Mouse (Mus musculus) lung, postnatal 0 days (tissue): ENCODE data around the gene Gstm2. TPM values are rescaled to one million over a fixed set of nuclear protein-coding genes. Genes with fewer than 3 reads are reported as not detected.
"Not testable (repeated sequence)": the region's sequence is repeated elsewhere in the genome, so short reads cannot be mapped to it uniquely, and the experiment has no call there.

Source experiments
- ATAC-seq: fragments of 200-750 bp; cut with Nextera tagmentation; 2 replicates; pipeline ENCODE4 v1.8.0; 2017; ENCODE audit warnings: moderate library complexity
- DNase-seq: peaks from one replicate; pipeline ENCODE4 v3.0.0-alpha.2; 2016; ENCODE audit warnings: low spot score
- H3K27ac ChIP-seq: fragments of 300-500 bp; sonication (generic); 2 replicates; pipeline ENCODE4 v1.5.1; 2014; ENCODE audit warnings: antibody characterized with exemption, mild to moderate bottlenecking, low read length, mixed read lengths
- H3K27me3 ChIP-seq: fragments of 300-500 bp; sonication (generic); replicated peaks from 2 replicates; pipeline ENCODE4 v1.6.1; 2014; ENCODE audit warnings: low read length, mixed read lengths; ENCODE audit not compliant: insufficient read depth
- H3K36me3 ChIP-seq: fragments of 300-500 bp; sonication (generic); 2 replicates; pipeline ENCODE4 v1.6.1; 2014; ENCODE audit warnings: low read length, mixed read lengths; ENCODE audit not compliant: insufficient read depth
- H3K4me1 ChIP-seq: fragments of 300-500 bp; sonication (generic); 2 replicates; pipeline ENCODE4 v1.6.1; 2014; ENCODE audit warnings: antibody characterized with exemption, low read depth, low read length, mixed read lengths; ENCODE audit not compliant: insufficient read depth
- H3K4me2 ChIP-seq: fragments of 300-500 bp; sonication (generic); replicated peaks from 2 replicates; pipeline ENCODE4 v1.6.1; 2014; ENCODE audit warnings: low read depth, mild to moderate bottlenecking, low read length, moderate library complexity, mixed read lengths
- H3K4me3 ChIP-seq: fragments of 300-500 bp; sonication (generic); 2 replicates; pipeline ENCODE4 v1.5.1; 2014; ENCODE audit warnings: low read depth, low read length
- H3K9ac ChIP-seq: fragments of 300-500 bp; sonication (generic); replicated peaks from 2 replicates; pipeline ENCODE4 v1.6.1; 2014; ENCODE audit warnings: low read depth, mild to moderate bottlenecking
- H3K9me3 ChIP-seq: fragments of 300-500 bp; sonication (generic); 2 replicates; pipeline ENCODE4 v1.6.1; 2016; ENCODE audit warnings: low read length, mixed read lengths
- CTCF ChIP-seq: IDR thresholded peaks from 2 replicates; pipeline ENCODE4 v1.5.1; 2016; ENCODE audit warnings: antibody characterized with exemption, mild to moderate bottlenecking
- EP300 ChIP-seq: IDR thresholded peaks from 2 replicates; pipeline ENCODE4 v1.6.1; 2016; ENCODE audit warnings: antibody characterized with exemption, mild to moderate bottlenecking, control low read depth
- WGBS: fragments of 180-500 bp; shearing (Covaris S2); extraction: QIAGEN DNeasy Blood & Tissue Kit; methylation state at CpG from one replicate; pipeline ENCODE4 v1.1.7; 2014; 5-methylcytosine and 5-hydroxymethylcytosine counted together
- polyA plus RNA-seq: library from polyadenylated mRNA; unstranded; fragments of >200 nt; fragmentation: Nextera tagmentation; extraction: Ambion mirVana; gene quantifications from 2 replicates; pipeline ENCODE4 v1.2.1, GENCODE M21; 2015

Gene Gstm2
- polyA plus RNA-seq, 1 experiment from 2014 or later: 132 TPM

DNA sequence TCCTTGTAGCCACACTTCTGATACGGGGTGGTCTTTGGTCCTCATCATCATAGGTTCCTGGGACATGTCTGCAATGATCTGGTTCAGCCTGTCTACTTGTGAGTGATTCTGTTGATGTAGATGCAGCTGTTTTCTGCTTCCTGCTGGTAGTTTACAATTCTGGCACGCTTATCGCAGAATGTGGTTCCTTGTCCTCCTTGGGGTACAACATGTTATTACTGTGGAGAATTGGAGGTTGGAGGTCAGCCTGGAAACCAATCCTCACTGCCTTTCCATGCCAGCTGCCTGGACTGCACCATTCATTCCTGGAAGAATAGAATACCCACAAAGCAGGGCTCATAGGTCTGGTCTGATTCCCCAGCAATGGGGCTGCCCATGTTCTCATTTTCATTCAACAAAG is 13.2 kb upstream of the Gstm2 start:
- TF ChIP-seq EP300: no peak
- no peak for TF ChIP-seq CTCF
- ATAC-seq (no peak), DNase-seq (no peak)
- Histone ChIP-seq H3K4me2 (no peak overlapping the region), H3K9me3 (no peaks in the 10 kb centered on the region), H3K4me1 (no peaks in the 10 kb centered on the region), H3K36me3 (no peaks in the 10 kb centered on the region), H3K4me3 (no peak overlapping the region), H3K9ac (no peak overlapping the region), H3K27me3 (no peaks in the 10 kb centered on the region), H3K27ac (no peak overlapping the region)
- WGBS: 52% methylated on average over 3 of the region's 3 CpGs

DNA sequence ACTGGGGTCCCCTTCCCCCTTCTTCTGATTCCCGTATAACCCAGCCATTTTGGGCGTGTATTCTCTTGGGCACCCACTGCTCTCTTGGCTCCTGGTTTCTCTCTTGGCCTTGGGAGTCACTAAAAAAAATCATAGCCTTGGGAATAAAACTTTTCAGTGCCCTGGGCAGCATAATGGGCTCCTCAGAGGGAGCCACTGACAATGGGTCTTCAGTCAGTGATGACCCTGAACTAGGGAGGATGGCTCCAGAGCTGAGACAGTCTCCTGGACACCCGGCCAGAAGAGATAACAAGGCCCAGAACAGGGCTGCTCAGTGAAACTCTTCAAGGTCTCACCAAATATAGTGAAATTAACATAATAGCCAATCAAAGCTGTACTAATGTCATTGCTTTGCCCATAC is 12.3 kb upstream of the Gstm2 start:
- WGBS: 88% methylated on average over 3 of the region's 3 CpGs
- TF ChIP-seq EP300 (no peak), CTCF (no peak)
- H3K4me2 ChIP-seq: no peak overlapping the region
- H3K27me3 ChIP-seq: no peaks in the 10 kb centered on the region
- no peak overlapping the region for H3K4me3 ChIP-seq
- DNase-seq: no peak
- no peaks in the 10 kb centered on the region for H3K4me1 ChIP-seq
- no peak overlapping the region for H3K9ac ChIP-seq
- ATAC-seq: no peak
- no peaks in the 10 kb centered on the region for H3K36me3 ChIP-seq
- H3K27ac ChIP-seq: no peak overlapping the region
- no peaks in the 10 kb centered on the region for H3K9me3 ChIP-seq

DNA sequence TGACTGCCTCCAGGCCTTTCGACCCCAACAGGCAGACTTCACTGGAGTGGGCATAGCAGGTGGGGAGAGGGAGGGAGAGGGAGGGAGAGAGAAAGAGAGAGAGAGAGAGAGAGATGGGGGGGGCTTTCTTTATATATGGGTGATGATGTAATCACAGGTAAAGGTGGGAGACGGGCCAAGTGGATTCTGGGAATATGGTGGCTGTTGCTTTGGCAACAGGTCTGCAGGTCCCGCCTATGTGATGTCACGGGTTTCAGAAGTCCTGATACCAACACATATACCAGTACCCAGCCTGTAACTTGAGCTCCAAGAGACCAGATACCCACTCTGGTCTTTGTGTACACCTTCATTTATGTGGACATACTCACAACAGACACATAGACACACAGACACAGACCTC is 10.3 kb upstream of the Gstm2 start:
- no peak for DNase-seq
- no peak overlapping the region for H3K4me3 ChIP-seq
- H3K27ac ChIP-seq: no peak overlapping the region
- no peak overlapping the region for H3K4me2 ChIP-seq
- H3K27me3 ChIP-seq: no peaks in the 10 kb centered on the region
- 92% methylated on average over 4 of the region's 4 CpGs for WGBS
- no peaks in the 10 kb centered on the region for H3K4me1 ChIP-seq
- H3K9ac ChIP-seq: no peak overlapping the region
- H3K36me3 ChIP-seq: no peaks in the 10 kb centered on the region
- no peak for ATAC-seq
- TF ChIP-seq EP300 (no peak), CTCF (no peak)
- no peaks in the 10 kb centered on the region for H3K9me3 ChIP-seq

DNA sequence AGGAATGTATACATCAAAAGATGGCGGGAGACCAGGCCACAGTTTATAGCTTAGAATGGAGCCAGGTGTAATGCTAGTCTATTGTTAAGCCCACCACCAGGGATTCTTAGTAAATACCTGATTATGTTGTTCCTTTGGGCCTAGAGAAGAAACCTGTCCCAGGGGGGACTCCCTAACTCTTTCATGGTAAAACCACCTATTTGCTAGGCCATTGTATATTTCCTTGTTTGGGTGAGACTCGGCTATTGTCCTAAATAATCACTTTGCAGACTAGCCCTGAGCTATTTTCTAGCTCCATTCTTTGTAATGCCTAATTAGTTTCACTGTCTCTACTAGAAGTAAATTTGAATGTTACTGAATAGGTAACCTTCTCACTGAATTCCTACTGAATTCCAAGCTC is 9.7 kb upstream of the Gstm2 start:
- WGBS: 73% methylated on average over 2 of the region's 2 CpGs
- H3K4me2 ChIP-seq, H3K36me3 ChIP-seq: not testable (repeated sequence)

DNA sequence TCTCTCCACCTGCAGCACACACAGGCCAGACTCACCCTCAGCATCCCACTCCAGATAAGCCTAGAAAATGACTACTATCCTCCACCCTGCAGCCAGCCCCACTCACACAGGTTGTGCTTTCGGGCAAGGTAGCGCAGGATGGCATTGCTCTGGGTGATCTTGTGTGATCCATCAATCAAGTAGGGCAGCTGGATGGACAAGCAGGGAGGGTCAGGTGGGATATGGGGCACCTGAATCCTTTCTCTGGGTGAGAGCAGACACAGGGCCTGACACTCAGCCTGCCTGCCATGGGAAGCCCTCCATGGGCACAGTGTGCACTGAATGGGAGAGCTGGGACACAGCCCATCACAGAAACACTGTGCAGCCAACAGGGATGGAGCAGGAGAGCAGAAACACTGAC is 1.1 kb downstream of the Gstm2 start:
- not testable (repeated sequence) for H3K27me3 ChIP-seq, H3K4me3 ChIP-seq, ATAC-seq, H3K36me3 ChIP-seq, H3K9ac ChIP-seq, H3K9me3 ChIP-seq, H3K4me1 ChIP-seq, DNase-seq
- WGBS: 95% methylated on average over 2 of the region's 2 CpGs
- Histone ChIP-seq H3K27ac (peak overlapping the region; percentile 80), H3K4me2 (0 out of 2 replicates have a peak overlapping the region, but pooled peaks have one; percentile 30)

More for the DNA sequence above, 9.7 kb upstream of the Gstm2 start:
- ATAC-seq, H3K9ac ChIP-seq, H3K9me3 ChIP-seq, H3K4me1 ChIP-seq, H3K27ac ChIP-seq, H3K4me3 ChIP-seq, DNase-seq, H3K27me3 ChIP-seq: not testable (repeated sequence)

DNA sequence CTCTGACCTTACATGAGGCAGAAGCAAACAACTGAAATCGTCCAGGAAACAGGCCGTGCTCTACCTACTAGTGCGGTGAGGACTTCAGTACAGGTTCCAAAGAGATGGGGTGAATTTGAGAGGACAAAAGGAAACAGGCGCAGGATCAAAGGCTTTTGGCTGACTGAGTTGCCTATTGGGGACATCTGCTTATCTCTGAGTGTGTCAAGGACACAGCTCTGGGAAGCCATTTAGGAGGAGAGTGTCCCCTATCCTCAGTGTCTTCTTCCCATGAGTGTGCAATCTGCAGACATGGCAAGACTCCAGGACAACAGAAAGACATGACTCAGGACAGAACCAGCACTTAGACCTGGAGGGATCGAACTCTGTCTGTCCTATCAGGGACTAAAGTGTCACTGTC is 1.8 kb downstream of the Gstm2 start:
- H3K36me3 ChIP-seq: no peaks in the 10 kb centered on the region
- DNase-seq (no peak), ATAC-seq (no peak)
- no peak for TF ChIP-seq EP300
- no peak for TF ChIP-seq CTCF
- no peak overlapping the region for H3K9ac ChIP-seq
- H3K9me3 ChIP-seq: no peaks in the 10 kb centered on the region
- no peak overlapping the region for H3K4me3 ChIP-seq
- no peaks in the 10 kb centered on the region for H3K27me3 ChIP-seq
- H3K4me2 ChIP-seq: no peak overlapping the region
- WGBS: 62% methylated on average over 5 of the region's 5 CpGs
- H3K4me1 ChIP-seq: no peaks in the 10 kb centered on the region
- no peak overlapping the region for H3K27ac ChIP-seq

DNA sequence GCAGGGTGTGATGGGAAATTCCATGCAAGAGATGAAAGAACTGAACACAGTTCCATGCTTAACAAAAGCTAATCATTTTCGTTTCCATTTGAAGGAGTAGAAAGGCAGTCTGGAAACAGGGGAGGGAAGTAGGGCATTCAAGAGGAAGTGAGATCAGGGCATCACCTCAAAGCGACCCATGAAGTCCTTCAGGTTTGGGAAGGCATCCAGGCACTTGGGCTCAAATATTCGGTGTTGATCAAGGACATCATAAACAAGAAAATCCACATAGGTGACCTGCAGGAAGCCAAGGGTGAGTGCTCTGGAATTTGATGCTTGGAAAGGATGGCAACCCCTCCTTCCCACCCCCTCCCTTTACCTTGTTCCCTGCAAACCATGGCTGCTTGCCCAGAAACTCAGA is 2.5 kb downstream of the Gstm2 start:
- 27% methylated on average over 3 of the region's 3 CpGs for WGBS
- Histone ChIP-seq H3K27me3 (no peaks in the 10 kb centered on the region), H3K27ac (no peak overlapping the region), H3K4me2 (no peak overlapping the region), H3K36me3 (no peaks in the 10 kb centered on the region), H3K9me3 (no peaks in the 10 kb centered on the region), H3K4me3 (no peak overlapping the region), H3K4me1 (no peaks in the 10 kb centered on the region), H3K9ac (no peak overlapping the region)
- no peak for TF ChIP-seq EP300
- no peak for TF ChIP-seq CTCF
- DNase-seq (no peak), ATAC-seq (no peak)
